Mouse (Mus musculus) liver, adult 2 months (tissue): ENCODE results near the gene Tcp11l2. TPM values are rescaled to one million over a fixed set of nuclear protein-coding genes. Genes with fewer than 3 reads are reported as not detected.

ENCODE experiments used
- DNase-seq: peaks from one replicate; pipeline ENCODE4 v3.0.0-alpha.2; 2011; ENCODE audit warnings: low read depth, low spot score; ENCODE audit errors: extremely low read depth
- H3K27ac ChIP-seq: fragments of 200-500 bp; replicated peaks from 2 replicates; pipeline ENCODE4 v1.5.1; 2012; ENCODE audit warnings: low read depth, mild to moderate bottlenecking, control low read depth, inconsistent platforms, low read length; ENCODE audit not compliant: insufficient read depth
- H3K27me3 ChIP-seq: fragments of 200-500 bp; 2 replicates; pipeline ENCODE4 v1.6.1; 2012; ENCODE audit warnings: mild to moderate bottlenecking, moderate library complexity, low read length, inconsistent platforms; ENCODE audit not compliant: control insufficient read depth, insufficient read depth
- H3K36me3 ChIP-seq: fragments of 200-500 bp; 2 replicates; pipeline ENCODE4 v1.6.1; 2012; ENCODE audit warnings: low read length, inconsistent platforms; ENCODE audit not compliant: control insufficient read depth, insufficient read depth
- H3K4me1 ChIP-seq: fragments of 200-500 bp; 2 replicates; pipeline ENCODE4 v1.6.1; 2011; ENCODE audit warnings: low read length; ENCODE audit not compliant: control insufficient read depth, insufficient read depth
- H3K4me3 ChIP-seq: fragments of 200-500 bp; 2 replicates; pipeline ENCODE4 v1.5.1; 2011; ENCODE audit warnings: low read depth, mild to moderate bottlenecking, control low read depth, low read length, moderate library complexity; ENCODE audit not compliant: insufficient read depth
- H3K79me2 ChIP-seq: fragments of 200-500 bp; 2 replicates; pipeline ENCODE4 v1.6.1; 2012; ENCODE audit warnings: inconsistent platforms, mild to moderate bottlenecking, low read length, moderate library complexity; ENCODE audit not compliant: control insufficient read depth, insufficient read depth
- H3K9ac ChIP-seq: fragments of 200-500 bp; 2 replicates; pipeline ENCODE4 v1.6.1; 2012; ENCODE audit warnings: low read depth, mild to moderate bottlenecking, control low read depth, inconsistent platforms, low read length
- CTCF ChIP-seq: fragments of 200-500 bp; IDR thresholded peaks from 2 replicates; pipeline ENCODE4 v1.5.1; 2011; ENCODE audit warnings: low read depth, low read length, control low read depth
- POLR2A ChIP-seq: fragments of 200-500 bp; IDR thresholded peaks from 2 replicates; pipeline ENCODE4 v1.6.1; 2011; ENCODE audit warnings: low read length, control low read depth; ENCODE audit not compliant: insufficient read depth; ENCODE audit errors: extremely low read depth
- whole genome bisulfite sequencing: fragments of 180-500 bp; shearing (Covaris S2); methylation state at CpG from one replicate; pipeline ENCODE4 v1.1.7; 2018; 5-methylcytosine and 5-hydroxymethylcytosine counted together
- polyA plus RNA-seq: library from polyadenylated mRNA; depleted of rRNA; stranded (reverse); fragments of >200 nt; gene quantifications from 2 replicates; pipeline ENCODE4 v1.2.3, GENCODE M21; 2012
- total RNA-seq: library from RNA; depleted of rRNA; stranded (reverse); fragments of >200 nt; gene quantifications from 2 replicates; pipeline ENCODE4 v1.2.3, GENCODE M21; 2014

Gene Tcp11l2
- total and polyA plus RNA-seq, 2 experiments, result 21.6 to 30.8 TPM

DNA sequence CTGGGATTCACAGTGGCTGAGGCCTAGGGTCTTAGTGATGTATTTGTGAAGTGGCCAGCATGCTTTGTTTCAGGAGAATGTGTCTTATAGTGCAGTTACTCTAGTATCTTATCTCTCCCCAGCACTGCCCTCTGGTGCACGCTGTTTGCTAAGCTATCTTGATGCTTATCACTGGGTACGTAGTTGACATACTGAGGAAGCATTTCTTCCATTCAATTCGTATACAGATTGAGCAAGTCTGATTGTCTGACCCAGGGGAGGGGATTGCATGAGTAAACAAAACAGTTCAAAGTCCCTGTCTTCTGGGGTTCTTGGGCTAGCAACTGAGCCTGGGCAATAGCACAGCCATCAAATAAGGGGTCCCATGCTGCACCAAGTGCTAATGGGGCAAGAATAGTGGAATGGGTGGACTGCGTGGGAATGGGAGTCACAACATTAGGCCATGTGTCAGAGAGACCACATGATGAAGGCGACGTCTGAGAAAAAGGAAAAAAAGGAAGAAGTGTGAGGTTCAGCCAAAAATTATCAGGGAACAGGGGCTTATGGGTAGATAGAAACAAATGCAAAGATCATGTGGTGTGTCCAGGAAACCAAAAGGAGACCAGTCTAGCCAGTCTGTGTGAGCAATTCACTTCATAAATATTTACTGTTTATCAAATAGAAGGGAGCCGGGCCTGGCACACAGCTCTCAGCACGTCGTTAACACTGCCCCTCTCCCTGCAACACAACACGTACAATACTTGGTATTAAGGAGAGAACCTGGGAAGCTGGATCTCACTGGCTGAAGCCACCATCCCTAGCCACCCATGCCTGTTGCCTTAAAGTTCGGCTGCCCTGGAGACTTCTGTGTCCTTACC is 33.4 kb upstream of the Tcp11l2 start:
- 59% methylated on average over 11 of the region's 11 CpGs for WGBS

DNA sequence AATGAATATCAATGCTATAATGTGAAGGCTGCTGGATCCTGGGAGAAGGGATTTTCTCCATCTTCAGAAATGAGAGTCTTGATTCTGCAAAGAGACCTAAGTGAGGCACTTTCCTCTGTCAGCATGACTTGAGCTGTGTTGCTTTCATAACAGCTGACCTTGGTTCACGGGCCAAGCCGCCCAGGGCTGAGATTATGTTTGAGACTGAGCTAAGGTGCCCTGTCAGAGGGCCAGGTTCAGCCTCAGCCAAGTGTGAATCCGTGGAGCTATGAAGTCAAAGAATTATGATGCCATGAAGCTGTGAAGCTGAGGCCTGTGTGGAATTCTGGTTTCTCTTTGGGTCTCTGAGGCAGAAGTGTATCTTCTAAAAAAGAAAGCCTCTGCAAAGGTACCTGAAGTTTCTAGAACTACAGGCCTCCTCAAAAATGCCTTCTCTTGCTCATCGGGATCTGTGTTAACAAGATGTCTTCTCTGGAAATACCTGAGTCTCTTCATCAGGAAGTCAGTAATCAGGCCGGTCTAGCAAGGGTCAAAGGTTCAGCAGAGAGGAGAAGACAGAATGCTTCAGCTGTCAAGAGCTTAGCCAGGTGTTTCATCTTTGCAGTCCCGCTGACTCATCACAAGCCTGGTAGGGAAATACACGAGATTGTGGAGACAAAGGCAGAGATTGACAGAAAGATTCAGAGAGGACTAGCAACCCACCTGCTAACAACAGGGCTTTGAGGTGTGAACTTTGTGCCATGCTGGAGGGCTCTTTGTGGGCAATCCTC is 31.4 kb upstream of the Tcp11l2 start:
- no peaks in the 10 kb centered on the region for H3K4me1 ChIP-seq
- TF ChIP-seq POLR2A, result no peak
- no peak for TF ChIP-seq CTCF
- H3K79me2 ChIP-seq, result no peaks in the 10 kb centered on the region
- no peak overlapping the region for H3K4me3 ChIP-seq
- no peak overlapping the region for H3K27ac ChIP-seq
- DNase-seq, result no peak
- 55% methylated on average over 7 of the region's 7 CpGs for WGBS
- no peaks in the 10 kb centered on the region for H3K36me3 ChIP-seq
- no peak overlapping the region for H3K9ac ChIP-seq
- no peaks in the 10 kb centered on the region for H3K27me3 ChIP-seq

More for the DNA sequence above, 33.4 kb upstream of the Tcp11l2 start:
- Histone ChIP-seq H3K27me3 (no peaks in the 10 kb centered on the region), H3K4me3 (no peak overlapping the region), H3K4me1 (no peaks in the 10 kb centered on the region), H3K27ac (no peak overlapping the region), H3K36me3 (no peaks in the 10 kb centered on the region), H3K9ac (no peak overlapping the region), H3K79me2 (no peaks in the 10 kb centered on the region)
- no peak for TF ChIP-seq CTCF
- no peak for TF ChIP-seq POLR2A
- DNase-seq, result no peak

DNA sequence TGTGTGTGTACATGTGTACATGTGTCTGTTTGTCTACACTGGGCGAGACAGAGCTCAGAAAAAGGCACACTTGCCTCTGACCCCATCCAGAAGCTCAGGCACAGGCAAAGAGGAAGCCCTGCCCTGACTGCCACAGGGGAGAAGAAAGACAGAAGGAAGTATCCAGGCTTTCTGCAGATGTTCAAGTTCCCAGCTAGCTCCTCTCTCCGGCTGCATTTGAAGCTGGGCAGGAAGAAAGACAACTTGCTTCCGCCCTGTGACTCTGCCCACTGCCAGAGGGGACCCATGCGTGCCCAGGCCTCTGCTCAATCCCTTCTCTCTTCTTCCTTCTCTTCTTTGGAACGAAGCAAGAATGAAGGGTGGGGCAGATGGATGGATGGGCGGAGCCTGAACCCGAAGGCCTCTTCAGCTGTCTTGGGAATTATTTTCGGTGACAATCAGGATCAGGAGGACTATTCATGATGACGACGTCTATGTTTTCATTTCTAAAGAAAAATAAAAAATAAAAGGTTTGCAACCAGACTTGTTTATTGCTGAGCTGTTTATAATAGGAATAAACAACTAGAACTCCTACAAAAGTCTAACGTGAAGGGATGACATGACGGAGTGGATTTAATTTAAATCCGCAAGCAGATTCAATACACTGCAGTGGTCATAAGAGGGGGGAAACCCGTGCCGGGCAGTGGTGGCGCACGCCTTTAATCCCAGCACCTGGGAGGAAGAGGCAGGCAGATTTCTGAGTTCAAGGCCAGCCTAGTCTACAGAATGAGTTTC is 27.1 kb upstream of the Tcp11l2 start:
- no peaks in the 10 kb centered on the region for H3K4me1 ChIP-seq
- WGBS, result 82% methylated on average over 17 of the region's 17 CpGs

DNA sequence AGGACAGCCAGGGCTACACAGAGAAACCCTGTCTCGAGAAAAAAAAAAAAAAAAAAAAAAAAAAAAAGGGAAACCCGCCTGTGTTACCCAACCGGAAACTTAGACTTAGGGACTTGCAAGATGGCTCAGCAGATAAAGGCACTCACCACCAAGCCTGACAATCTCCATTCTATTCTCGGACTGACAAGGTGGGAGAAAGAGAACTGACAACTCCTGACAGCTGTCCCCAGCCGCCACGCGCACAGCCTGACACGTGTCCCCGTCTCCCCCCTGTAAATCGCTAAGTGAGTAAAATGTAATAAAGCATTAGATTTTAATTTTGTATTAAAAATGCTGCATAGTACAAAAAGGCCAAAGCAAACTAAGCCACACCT is 26.5 kb upstream of the Tcp11l2 start:
- WGBS, result 76% methylated on average over 10 of the region's 10 CpGs

More for the DNA sequence above, 27.1 kb upstream of the Tcp11l2 start:
- H3K36me3 ChIP-seq, result no peaks in the 10 kb centered on the region
- no peak for DNase-seq
- no peak for TF ChIP-seq POLR2A
- TF ChIP-seq CTCF, result no peak
- no peak overlapping the region for H3K9ac ChIP-seq
- H3K79me2 ChIP-seq, result no peaks in the 10 kb centered on the region
- H3K27ac ChIP-seq, result no peak overlapping the region
- H3K27me3 ChIP-seq, result no peaks in the 10 kb centered on the region
- H3K4me3 ChIP-seq, result no peak overlapping the region

DNA sequence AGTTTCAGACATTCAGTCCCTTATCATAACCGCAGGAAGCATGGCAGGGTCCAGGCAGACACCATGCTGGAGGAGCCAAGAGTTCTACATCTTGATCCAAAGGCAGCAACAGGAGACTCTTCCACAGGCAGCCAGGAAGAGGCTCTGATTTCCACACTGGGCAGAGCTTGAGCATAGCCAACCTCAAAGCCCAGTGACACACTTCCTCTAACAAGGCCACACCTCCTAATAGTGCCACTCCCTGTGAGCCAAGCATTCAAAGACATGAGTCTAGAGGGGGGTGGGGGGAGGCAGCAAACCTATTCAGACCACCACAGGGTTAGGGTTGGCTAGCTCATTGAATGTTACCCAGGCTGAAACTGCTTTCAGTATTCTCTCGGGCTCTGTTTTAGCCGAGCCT is 24.6 kb upstream of the Tcp11l2 start:
- H3K27me3 ChIP-seq, result no peaks in the 10 kb centered on the region
- no peaks in the 10 kb centered on the region for H3K36me3 ChIP-seq
- 94% methylated on average over 3 of the region's 3 CpGs for WGBS
- no peak for DNase-seq
- no peaks in the 10 kb centered on the region for H3K4me1 ChIP-seq
- no peaks in the 10 kb centered on the region for H3K79me2 ChIP-seq
- H3K9ac ChIP-seq, result no peak overlapping the region
- TF ChIP-seq CTCF (no peak), POLR2A (no peak)
- H3K27ac ChIP-seq, result no peak overlapping the region
- H3K4me3 ChIP-seq, result no peak overlapping the region

More for the DNA sequence above, 26.5 kb upstream of the Tcp11l2 start:
- no peaks in the 10 kb centered on the region for H3K27me3 ChIP-seq
- no peaks in the 10 kb centered on the region for H3K4me1 ChIP-seq
- H3K4me3 ChIP-seq, result no peak overlapping the region
- TF ChIP-seq POLR2A (no peak), CTCF (no peak)
- no peak for DNase-seq
- H3K36me3 ChIP-seq, result no peaks in the 10 kb centered on the region
- no peak overlapping the region for H3K9ac ChIP-seq
- no peaks in the 10 kb centered on the region for H3K79me2 ChIP-seq
- H3K27ac ChIP-seq, result no peak overlapping the region
